ENCODE assay signal across 28 mouse cellular contexts in genomic region chr2:165081257-165081656, GRCm38 (mm10). TPM values are rescaled to one million over a fixed set of nuclear protein-coding genes. Genes with fewer than 3 reads are reported as not detected.
DNase-seq lines count a peak whose midpoint lies in the region; ATAC-seq and TF ChIP-seq lines count a peak whose summit lies in the region.
"Had no signal": no experiment of that assay in that cellular context is flagged by ENCODE, and none has a peak within 500 bp of the region (broad histone marks: within the 10 kb centered on the region; RNA-seq: fewer than 3 reads in every experiment).

No protein-coding gene starts in this region.

- no peak overlapping the region for H3K4me2 ChIP-seq in hindbrain, embryonic 13.5 days
- H3K4me2 ChIP-seq in hindbrain, postnatal 0 days (ENCODE audit: low read depth, low read length) = no peak overlapping the region
- H3K4me2 ChIP-seq in midbrain, embryonic 11.5 days = no peak overlapping the region
- no peak overlapping the region for H3K4me2 ChIP-seq in midbrain, embryonic 16.5 days (ENCODE audit: low read length)

- no peak for ATAC-seq in hindbrain, embryonic 13.5 days (ENCODE audit: low FRiP score)
- ATAC-seq in hindbrain, postnatal 0 days = no peak
- no peak for ATAC-seq in midbrain, embryonic 11.5 days (ENCODE audit: low FRiP score)
- ATAC-seq in midbrain, embryonic 16.5 days = no peak
- ATAC-seq: activated CD4-positive, CD25-positive, alpha-beta regulatory T cell, adult 4 months; CD4-positive, CD25-positive, alpha-beta regulatory T cell, adult 4 months; Patski had no signal

- H3K27ac ChIP-seq in hindbrain, embryonic 13.5 days = no peak overlapping the region
- no peak overlapping the region for H3K27ac ChIP-seq in hindbrain, postnatal 0 days
- no peak overlapping the region for H3K27ac ChIP-seq in midbrain, embryonic 11.5 days (ENCODE audit: low read depth, low read length)
- H3K27ac ChIP-seq in midbrain, embryonic 16.5 days (ENCODE audit: low read length) = no peak overlapping the region
- H3K27ac ChIP-seq in limb, embryonic 10.5 days = no peak overlapping the region

- peaks cover 57% of the 10 kb centered on the region for H3K27me3 ChIP-seq in hindbrain, embryonic 13.5 days
- H3K27me3 ChIP-seq in hindbrain, postnatal 0 days (ENCODE audit: insufficient read depth, low read length) = peaks cover 15% of the 10 kb centered on the region
- peaks cover 32% of the 10 kb centered on the region for H3K27me3 ChIP-seq in midbrain, embryonic 11.5 days (ENCODE audit: control insufficient read depth, insufficient read depth, low read length)
- peaks cover 3% of the 10 kb centered on the region for H3K27me3 ChIP-seq in midbrain, embryonic 16.5 days (ENCODE audit: control insufficient read depth, insufficient read depth, low read depth, low read length)
- H3K27me3 ChIP-seq in limb, embryonic 10.5 days (ENCODE audit: low read depth, poor library complexity, severe bottlenecking) = peaks cover 66% of the 10 kb centered on the region

- H3K4me1 ChIP-seq in hindbrain, embryonic 13.5 days (replicated peaks) = peaks cover 46% of the 10 kb centered on the region
- peaks cover 14% of the 10 kb centered on the region; the same call in 1 of the 2 replicates for H3K4me1 ChIP-seq in hindbrain, postnatal 0 days (ENCODE audit: insufficient read depth, low read length)
- H3K4me1 ChIP-seq in midbrain, embryonic 11.5 days (ENCODE audit: control insufficient read depth, insufficient read depth, low read length) = peaks cover 23% of the 10 kb centered on the region
- H3K4me1 ChIP-seq in midbrain, embryonic 16.5 days (ENCODE audit: control insufficient read depth, insufficient read depth, low read length) = peaks cover 19% of the 10 kb centered on the region
- peaks cover 37% of the 10 kb centered on the region for H3K4me1 ChIP-seq in limb, embryonic 10.5 days

- 0 out of 2 replicates have a peak overlapping the region, but pooled peaks have one; percentile 31 for H3K9ac ChIP-seq in hindbrain, embryonic 13.5 days
- no peak overlapping the region for H3K9ac ChIP-seq in hindbrain, postnatal 0 days (replicated peaks; ENCODE audit: low read length)
- H3K9ac ChIP-seq in midbrain, embryonic 11.5 days (ENCODE audit: low read length) = no peak overlapping the region
- no peak overlapping the region for H3K9ac ChIP-seq in midbrain, embryonic 16.5 days (ENCODE audit: low read depth, low read length)

- H3K36me3 ChIP-seq in hindbrain, embryonic 13.5 days = no peaks in the 10 kb centered on the region
- no peaks in the 10 kb centered on the region for H3K36me3 ChIP-seq in hindbrain, postnatal 0 days (ENCODE audit: insufficient read depth, low read length)
- no peaks in the 10 kb centered on the region for H3K36me3 ChIP-seq in midbrain, embryonic 11.5 days (ENCODE audit: control insufficient read depth, insufficient read depth, low read length)
- H3K36me3 ChIP-seq in midbrain, embryonic 16.5 days (ENCODE audit: control insufficient read depth, insufficient read depth, low read length) = no peaks in the 10 kb centered on the region
- H3K36me3 ChIP-seq in limb, embryonic 10.5 days = no peaks in the 10 kb centered on the region
- H3K36me3 ChIP-seq: G1E had no signal

- no peak overlapping the region for H3K4me3 ChIP-seq in hindbrain, embryonic 13.5 days
- H3K4me3 ChIP-seq in hindbrain, postnatal 0 days (ENCODE audit: low read length) = no peak overlapping the region
- no peak overlapping the region for H3K4me3 ChIP-seq in midbrain, embryonic 11.5 days (ENCODE audit: low read depth, low read length)
- no peak overlapping the region for H3K4me3 ChIP-seq in midbrain, embryonic 16.5 days (ENCODE audit: low read depth, low read length)
- no peak overlapping the region for H3K4me3 ChIP-seq in limb, embryonic 10.5 days

- 47% methylated on average over 7 of the region's 7 CpGs for WGBS in hindbrain, embryonic 13.5 days
- WGBS in hindbrain, postnatal 0 days = 27% methylated on average over 7 of the region's 7 CpGs
- WGBS in midbrain, embryonic 11.5 days = 11% methylated on average over 7 of the region's 7 CpGs
- 17% methylated on average over 7 of the region's 7 CpGs for WGBS in midbrain, embryonic 16.5 days
- 25% methylated on average over 7 of the region's 7 CpGs for WGBS in limb, embryonic 10.5 days

- TF ChIP-seq CTCF in hindbrain, postnatal 0 days (IDR thresholded peaks at IDR 0.05; ENCODE audit: low read depth) = no peak

- DNase-seq in hindbrain, postnatal 0 days (ENCODE audit: low spot score) = no peak
- peak; percentile 82 for DNase-seq in midbrain, embryonic 11.5 days (ENCODE audit: low spot score, missing footprints)
- DNase-seq in retina, adult 2 months (ENCODE audit: low read depth, low spot score) = peak; percentile 43
- no peak for DNase-seq in retina, embryonic 14.5 days (ENCODE audit: low spot score)
- peak; percentile 64 for DNase-seq in retina, postnatal 1 day
- DNase-seq in limb, embryonic 10.5 days (ENCODE audit: low spot score) = no peak
- DNase-seq: B cell, adult 2 months; cerebellum, adult 11 months; cerebellum, adult 11-12 months had no signal

- no peaks in the 10 kb centered on the region for H3K9me3 ChIP-seq in hindbrain, embryonic 13.5 days
- no peaks in the 10 kb centered on the region for H3K9me3 ChIP-seq in hindbrain, postnatal 0 days (ENCODE audit: low read length)
- no peaks in the 10 kb centered on the region for H3K9me3 ChIP-seq in midbrain, embryonic 11.5 days (ENCODE audit: control insufficient read depth, low read length)
- H3K9me3 ChIP-seq in midbrain, embryonic 16.5 days (replicated peaks; ENCODE audit: control insufficient read depth, low read length, poor library complexity, severe bottlenecking) = no peaks in the 10 kb centered on the region
- H3K9me3 ChIP-seq in limb, embryonic 10.5 days (replicated peaks) = no peaks in the 10 kb centered on the region
- H3K9me3 ChIP-seq: G1E had no signal

RNA-seq across cellular contexts. Expression of gene 1700025C18Rik, which starts 9.3 kb away (rescaled TPM):
- not detected in 2 replicates for polyA plus RNA-seq in hindbrain, embryonic 13.5 days (2015; fragmentation: Nextera tagmentation; extraction: Ambion mirVana)
- not detected in 2 replicates for total RNA-seq in hindbrain, postnatal 0 days (2014; rRNA removed)
- polyA plus RNA-seq in hindbrain, postnatal 0 days (2015; fragmentation: Nextera tagmentation; extraction: Ambion mirVana) = not detected in 2 replicates
- polyA plus RNA-seq in midbrain, embryonic 11.5 days (2014; fragmentation: Nextera tagmentation; extraction: Ambion mirVana) = not detected in 2 replicates
- not detected in 2 replicates for polyA plus RNA-seq in midbrain, embryonic 16.5 days (2015; fragmentation: Nextera tagmentation; extraction: Ambion mirVana)
- not detected in 2 replicates for polyA plus RNA-seq in limb, embryonic 10.5 days (2016; fragmentation: Nextera tagmentation; extraction: Ambion mirVana)
- total RNA-seq: adrenal gland, adult 18-20 months; adrenal gland, adult 2 months; adrenal gland, adult 8-10 months; adrenal gland, postnatal 10 days; adrenal gland, postnatal 14 days; adrenal gland, postnatal 25 days; adrenal gland, postnatal 36 days; adrenal gland, postnatal 4 days; CH12.LX; ES-E14; G1E; MEL had no signal
- polyA plus RNA-seq: activated CD4-positive, CD25-positive, alpha-beta regulatory T cell, adult 4 months; adrenal gland, adult 2 months; brain, embryonic 14.5 days; C2C12; CD4-positive, CD25-positive, alpha-beta regulatory T cell, adult 4 months; G1E; Patski had no signal

RNA-seq across cellular contexts. Expression of gene Cd40, which starts 25.8 kb away (rescaled TPM):
- polyA plus RNA-seq in hindbrain, embryonic 13.5 days (2015; fragmentation: Nextera tagmentation; extraction: Ambion mirVana) = 8.1 and 8.6 TPM in 2 replicates
- total RNA-seq in hindbrain, postnatal 0 days (2014; rRNA removed) = 3.8 and 7.3 TPM in 2 replicates
- polyA plus RNA-seq in hindbrain, postnatal 0 days (2015; fragmentation: Nextera tagmentation; extraction: Ambion mirVana) = 4.8 and 5.4 TPM in 2 replicates
- 5.6 and 7.3 TPM in 2 replicates for polyA plus RNA-seq in midbrain, embryonic 11.5 days (2014; fragmentation: Nextera tagmentation; extraction: Ambion mirVana)
- polyA plus RNA-seq in midbrain, embryonic 16.5 days (2015; fragmentation: Nextera tagmentation; extraction: Ambion mirVana) = 6.0 TPM in 2 replicates
- 10.5 and 11.5 TPM in 2 replicates for polyA plus RNA-seq in limb, embryonic 10.5 days (2016; fragmentation: Nextera tagmentation; extraction: Ambion mirVana)
- total RNA-seq: MEL had no signal
- polyA plus RNA-seq: G1E had no signal

RNA-seq across cellular contexts. Expression of gene Ncoa5, which starts 46.6 kb away (rescaled TPM):
- polyA plus RNA-seq in hindbrain, embryonic 13.5 days (2015; fragmentation: Nextera tagmentation; extraction: Ambion mirVana) = 119 and 128 TPM in 2 replicates
- 60.8 and 101 TPM in 2 replicates for total RNA-seq in hindbrain, postnatal 0 days (2014; rRNA removed)
- polyA plus RNA-seq in hindbrain, postnatal 0 days (2015; fragmentation: Nextera tagmentation; extraction: Ambion mirVana) = 55.5 and 56.3 TPM in 2 replicates
- polyA plus RNA-seq in midbrain, embryonic 11.5 days (2014; fragmentation: Nextera tagmentation; extraction: Ambion mirVana) = 76.9 and 85.6 TPM in 2 replicates
- polyA plus RNA-seq in midbrain, embryonic 16.5 days (2015; fragmentation: Nextera tagmentation; extraction: Ambion mirVana) = 105 and 129 TPM in 2 replicates
- polyA plus RNA-seq in limb, embryonic 10.5 days (2016; fragmentation: Nextera tagmentation; extraction: Ambion mirVana) = 92.9 and 105 TPM in 2 replicates

Comparison
In these comparisons a context has a peak if more than half of its experiments do, and no peak if none do; other contexts are left out.
1. DNase-seq: peak in midbrain, embryonic 11.5 days (single experiment), retina, adult 2 months (single experiment) and retina, postnatal 1 day (single experiment); none in hindbrain, postnatal 0 days (single experiment), retina, embryonic 14.5 days (single experiment) and limb, embryonic 10.5 days (single experiment).